Mouse (Mus musculus): ENCODE results near the gene Klrc2. TPM values are rescaled to one million over a fixed set of nuclear protein-coding genes. Genes with fewer than 3 reads are reported as not detected.

Gene Klrc2
- polyA plus RNA-seq, 1 experiment: not detected

DNA sequence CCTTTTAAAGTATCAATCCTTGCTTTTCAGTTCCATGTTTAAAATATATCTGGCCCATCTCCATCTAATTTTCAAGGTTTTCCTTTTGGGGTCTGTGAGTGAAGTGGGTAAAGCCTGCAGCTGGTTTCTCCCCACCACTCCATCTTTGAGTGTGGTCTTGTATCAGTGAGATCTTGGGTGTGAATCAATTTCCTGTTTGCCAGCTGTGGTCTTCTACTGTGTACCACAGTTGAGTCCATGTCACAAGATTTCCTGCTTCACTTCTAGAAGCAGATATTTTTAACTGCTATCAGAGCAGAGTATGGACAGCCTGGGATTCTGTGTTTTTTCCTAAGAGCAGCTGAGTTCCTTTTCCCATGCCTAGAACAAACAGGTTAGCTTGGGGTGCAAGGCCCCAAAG is 52.1 kb downstream of the Klrc2 start:
- no peak overlapping the region for H3K4me3 ChIP-seq (replicated peaks; ENCODE audit: insufficient read depth, low read depth, low read length)
- H3K27me3 ChIP-seq (ENCODE audit: control insufficient read depth, insufficient read depth, low read length): no peaks in the 10 kb centered on the region
- TF ChIP-seq CTCF (IDR thresholded peaks at IDR 0.05; ENCODE audit: borderline replicate concordance, insufficient read depth, low read depth, low read length) (no peak), POLR2A (IDR thresholded peaks at IDR 0.05; ENCODE audit: borderline replicate concordance, insufficient read depth, low read length) (no peak)
- H3K4me1 ChIP-seq (ENCODE audit: control insufficient read depth, insufficient read depth, low read length): no peaks in the 10 kb centered on the region
- DNase-seq: no peak
- no peak overlapping the region for H3K27ac ChIP-seq (ENCODE audit: insufficient read depth, low read length)

Other genes with a start within 250 kb of the Klrc2 start
- gene Clec1a, start 208.7 kb downstream of the Klrc2 start, polyA plus RNA-seq (2012; rRNA removed): 0.44 and 0.49 TPM in 2 replicates
- not detected in 2 replicates for gene Olr1, start 153.5 kb downstream of the Klrc2 start, polyA plus RNA-seq (2012; rRNA removed)
- not detected in 2 replicates for gene Tmem52b, start 148.1 kb downstream of the Klrc2 start, polyA plus RNA-seq (2012; rRNA removed)
- gene Gabarapl1, start 127.5 kb downstream of the Klrc2 start, polyA plus RNA-seq (2012; rRNA removed): 380 and 434 TPM in 2 replicates
- 0.06 TPM in 1 of 2 replicates, not detected in the other for gene Klre1, start 82.8 kb downstream of the Klrc2 start, polyA plus RNA-seq (2012; rRNA removed)
- 0.13 TPM in 1 of 2 replicates, not detected in the other for gene Klrd1, start 68.9 kb downstream of the Klrc2 start, polyA plus RNA-seq (2012; rRNA removed)
- 0.13 TPM in 1 of 2 replicates, not detected in the other for gene Klrk1, start 36.8 kb downstream of the Klrc2 start, polyA plus RNA-seq (2012; rRNA removed)
- not detected in 2 replicates for gene Klrc3, start 17.4 kb downstream of the Klrc2 start, polyA plus RNA-seq (2012; rRNA removed)
- gene Klrc1, start 18.3 kb upstream of the Klrc2 start, polyA plus RNA-seq (2012; rRNA removed): not detected in 2 replicates
- gene Klri1, start 56.4 kb upstream of the Klrc2 start, polyA plus RNA-seq (2012; rRNA removed): not detected in 2 replicates
- gene Klri2, start 79.8 kb upstream of the Klrc2 start, polyA plus RNA-seq (2012; rRNA removed): not detected in 2 replicates
- not detected in 2 replicates for gene Gm156, start 123.6 kb upstream of the Klrc2 start, polyA plus RNA-seq (2012; rRNA removed)
- not detected in 2 replicates for gene Gm17631, start 202.0 kb upstream of the Klrc2 start, polyA plus RNA-seq (2012; rRNA removed)
- not detected in 2 replicates for gene Klra17, start 216.0 kb upstream of the Klrc2 start, polyA plus RNA-seq (2012; rRNA removed)

Data from cerebellum, adult 2 months (tissue).